Mouse (Mus musculus) cerebellum, adult 11-12 months (tissue): ENCODE data around the gene Iqce.

ENCODE experiments used
- DNase-seq: peaks from one replicate; pipeline ENCODE4 v3.0.0; 2022

Gene Iqce

DNA sequence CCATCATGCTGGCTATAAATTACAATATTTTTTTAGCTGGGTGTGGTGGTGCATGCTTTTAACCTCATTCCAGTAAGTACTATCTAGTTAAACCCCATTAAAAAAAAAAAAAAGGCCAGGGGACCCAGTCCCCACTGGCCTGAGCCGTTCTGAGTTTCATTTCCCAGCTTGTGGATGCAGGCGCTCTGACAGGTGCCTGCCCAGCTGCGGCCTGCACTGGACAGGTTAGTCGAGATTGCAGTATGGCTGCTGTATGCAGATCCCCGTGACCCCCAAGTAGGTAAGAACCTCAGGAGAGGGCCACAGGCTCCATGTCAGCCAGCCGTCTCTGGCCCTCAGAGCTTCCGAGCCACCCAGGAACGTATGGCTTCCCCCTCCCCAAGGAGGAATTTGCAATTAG lies 40.8 kb downstream of the Iqce start:
- DNase-seq = no peak

DNA sequence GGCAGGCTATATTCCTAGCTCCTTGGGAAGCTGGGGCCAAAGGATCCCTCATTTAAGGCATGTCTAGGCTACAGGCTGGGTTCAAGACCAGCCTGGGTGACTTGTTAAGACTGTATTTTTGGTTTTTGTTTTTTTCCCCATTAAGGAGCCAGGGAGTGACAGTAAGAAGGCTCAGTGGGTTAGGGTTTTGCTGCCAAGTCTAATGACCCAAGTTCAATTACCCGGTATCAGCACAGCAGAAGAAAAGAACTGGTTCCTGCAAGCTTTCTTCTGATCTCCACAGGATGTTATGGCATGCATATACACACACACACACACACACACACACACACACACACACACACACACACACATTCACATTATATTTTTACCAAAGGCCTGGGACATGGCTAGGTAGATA lies 41.8 kb downstream of the Iqce start:
- DNase-seq = no peak

DNA sequence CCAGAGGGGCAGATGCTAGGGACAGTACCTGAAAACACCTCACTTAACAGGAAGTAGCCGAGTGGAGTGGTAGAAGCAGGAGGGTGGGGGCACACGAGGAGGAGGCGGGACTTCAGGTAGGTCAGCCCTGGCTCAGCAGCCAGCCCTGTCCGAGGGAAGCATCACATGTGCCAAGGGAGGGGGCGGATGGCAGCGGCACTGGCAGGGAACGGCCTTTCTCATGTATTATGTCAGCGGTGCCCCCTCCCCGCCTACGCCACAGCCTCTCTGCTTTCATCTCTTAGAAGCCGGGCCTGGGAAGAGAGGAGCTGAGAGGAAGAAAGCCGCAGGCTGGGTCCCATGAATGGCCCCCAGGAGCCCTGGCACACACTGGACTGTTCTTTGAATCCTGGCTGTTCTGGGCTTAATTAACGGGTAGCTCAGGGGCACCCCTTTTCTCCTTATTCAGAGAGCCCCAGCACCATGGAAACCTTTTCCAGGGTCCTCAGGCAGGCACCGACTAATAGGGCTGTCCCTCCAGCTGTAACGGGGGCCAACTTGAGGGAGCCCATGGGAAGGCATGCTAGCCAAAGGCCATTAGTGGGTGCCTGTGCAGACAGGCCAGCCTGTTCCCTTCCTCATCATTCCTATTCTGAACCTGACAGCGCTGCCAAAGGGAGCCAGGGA lies 42.4 kb downstream of the Iqce start:
- peak; percentile 46 for DNase-seq

DNA sequence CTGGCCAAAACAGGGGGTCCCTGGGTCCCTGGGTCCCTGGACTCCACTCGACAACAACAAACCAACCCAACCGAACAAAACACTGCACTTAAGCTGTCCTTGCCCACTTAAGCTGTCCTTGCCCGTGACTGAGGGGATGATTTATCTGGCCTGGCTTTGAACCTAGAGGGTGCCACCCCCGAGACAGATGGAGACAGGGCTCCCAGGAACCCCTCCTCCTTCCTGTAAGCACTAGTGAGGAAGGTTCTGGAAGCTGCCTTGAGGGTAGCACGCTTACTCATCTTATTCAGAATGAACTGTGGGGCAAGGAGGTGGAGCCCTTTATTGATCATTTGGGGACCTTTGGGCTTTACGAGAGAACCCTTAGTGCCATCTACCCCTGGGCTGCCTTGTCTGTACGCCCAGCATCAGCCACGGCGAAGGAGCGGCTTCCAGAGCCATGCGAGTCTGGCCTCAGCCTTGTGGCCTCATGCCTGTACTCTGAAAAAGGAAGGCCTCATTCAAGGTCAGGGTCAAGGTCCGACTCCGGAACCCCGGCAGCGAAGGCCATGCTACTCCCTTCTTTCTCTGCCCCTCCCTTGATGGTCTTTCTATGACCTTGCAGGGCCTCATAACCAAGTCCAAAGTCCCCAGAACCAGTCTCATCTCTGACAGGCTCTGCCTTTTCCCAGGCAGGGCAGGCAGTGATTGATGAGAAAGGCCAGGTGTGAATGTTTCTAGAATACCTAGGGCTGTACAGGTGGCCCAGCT lies 47.9 kb downstream of the Iqce start:
- no peak for DNase-seq

DNA sequence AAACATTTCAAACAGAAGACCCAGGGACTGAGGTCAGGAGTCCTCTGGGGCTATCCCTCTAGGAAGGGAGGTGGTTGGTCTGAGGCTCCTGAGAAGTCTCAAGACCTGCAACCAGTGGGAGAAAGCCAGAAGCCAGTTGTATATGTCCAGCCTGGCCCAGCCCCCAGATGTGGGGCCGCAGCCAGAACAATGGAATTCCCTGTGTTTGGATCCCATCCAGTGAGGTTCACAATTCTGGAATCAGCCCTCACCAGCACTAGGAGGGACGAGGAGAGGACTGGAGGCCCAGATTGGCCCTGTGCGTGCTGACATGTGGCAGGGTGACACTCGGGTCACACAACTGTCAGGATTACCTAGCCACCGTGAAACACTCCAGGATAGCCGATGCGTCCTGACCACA lies 49.6 kb downstream of the Iqce start:
- no peak for DNase-seq

DNA sequence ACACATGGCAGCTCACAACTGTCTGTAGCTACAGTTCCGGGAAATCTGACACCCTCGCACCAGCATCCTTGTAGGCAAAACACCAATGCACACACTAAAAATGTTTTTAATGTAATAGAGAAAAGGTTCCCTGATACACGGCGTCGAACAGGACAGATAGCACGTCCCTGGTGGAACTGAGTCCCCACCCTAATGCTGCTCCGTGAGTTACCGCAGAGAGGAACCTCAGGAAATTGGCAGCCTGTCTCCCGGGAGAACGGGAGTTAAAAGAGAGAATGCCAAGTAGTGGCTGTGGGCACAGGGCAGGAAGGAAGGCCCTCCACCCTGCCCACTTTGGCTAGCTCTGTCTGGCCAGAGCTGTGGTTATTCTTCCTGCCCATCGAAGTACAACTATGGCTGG lies 50.9 kb downstream of the Iqce start:
- peak; percentile 22 for DNase-seq

DNA sequence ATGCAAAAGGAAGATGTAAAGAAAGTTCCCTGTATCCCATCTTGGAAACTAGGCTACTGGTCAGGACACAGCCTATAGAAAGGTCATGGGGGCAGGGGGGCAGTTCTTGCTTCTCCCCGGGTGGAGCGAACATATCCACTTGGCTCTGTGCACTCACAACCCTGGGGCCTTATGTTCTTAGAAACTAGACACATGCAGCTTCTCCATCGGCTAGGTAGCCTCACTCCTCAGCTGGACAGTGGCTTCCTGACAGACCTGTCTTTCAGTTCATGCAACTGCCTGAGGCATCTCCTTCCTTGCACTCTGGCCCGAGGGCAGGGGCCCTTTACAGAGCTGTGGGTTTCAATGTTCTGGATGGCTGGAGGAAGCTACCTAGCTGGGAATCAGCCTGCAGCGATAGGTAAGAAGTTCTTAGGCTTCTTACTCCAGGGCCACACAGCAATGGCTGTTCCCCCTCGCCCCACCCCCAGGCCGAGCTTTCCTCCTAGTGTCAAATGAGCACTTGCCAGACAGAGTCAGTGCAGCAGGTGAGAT lies 52.2 kb downstream of the Iqce start:
- peak; percentile 52 for DNase-seq

DNA sequence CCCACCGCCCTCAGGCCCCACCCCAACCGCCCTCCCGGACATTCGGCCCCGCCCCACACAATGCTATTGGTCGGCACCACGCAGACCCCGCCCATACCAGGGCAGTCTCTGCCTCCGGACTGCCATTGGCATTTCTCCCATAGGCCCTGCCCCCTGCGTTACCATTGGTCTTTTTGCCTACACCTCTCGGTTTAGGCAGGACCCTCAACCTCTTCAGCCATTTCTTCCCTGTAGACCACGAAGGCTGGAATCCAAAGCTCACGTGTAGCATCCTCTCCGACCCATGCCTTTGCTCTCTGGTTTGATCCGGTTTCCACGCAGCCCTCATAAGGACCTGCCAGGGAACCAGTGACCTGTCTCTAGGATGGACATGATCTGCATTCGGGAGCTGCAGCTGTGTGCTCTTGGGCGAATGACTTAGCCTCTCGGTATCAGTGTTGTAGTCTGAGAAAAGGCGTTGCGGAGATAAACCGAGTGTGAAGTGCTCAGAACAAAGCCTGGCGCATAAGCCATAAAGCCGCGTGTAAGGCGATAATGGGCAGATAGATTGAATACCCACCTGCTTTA lies 53.0 kb downstream of the Iqce start:
- DNase-seq = peak; percentile 97

DNA sequence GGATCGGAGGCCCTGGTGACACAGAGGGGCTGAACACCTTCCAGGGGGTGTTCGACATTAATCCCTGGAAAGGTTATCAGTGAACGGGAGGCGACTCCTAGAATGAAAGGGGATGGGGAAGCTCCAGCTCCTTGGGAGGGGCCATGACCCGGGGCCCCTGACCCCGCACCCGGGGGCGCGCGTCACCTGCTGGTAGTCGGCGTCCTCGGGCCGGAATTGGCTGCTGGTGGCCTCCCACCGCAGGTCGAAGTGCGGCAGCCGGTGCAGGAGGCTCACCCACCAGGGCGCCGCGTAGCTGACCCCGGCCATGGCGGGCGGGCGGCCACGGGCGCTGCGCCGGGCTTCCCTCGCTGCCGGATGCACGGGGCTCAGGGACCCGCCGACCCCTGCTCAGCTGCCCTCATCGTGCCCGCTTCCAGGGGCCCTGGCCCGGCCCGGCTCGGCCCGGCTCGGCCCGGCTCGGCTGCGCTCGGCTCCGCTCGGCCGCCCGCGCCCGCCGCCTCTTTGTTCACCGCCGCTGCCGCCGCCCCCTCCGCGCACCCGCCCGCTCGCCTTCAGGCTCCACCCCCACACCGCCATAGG lies 53.6 kb downstream of the Iqce start, which contains the start of gene Ttyh3:
Gene Ttyh3 (minus strand): TSS at position 513 of the 582 bp plus-strand sequence.
- DNase-seq = no peak

DNA sequence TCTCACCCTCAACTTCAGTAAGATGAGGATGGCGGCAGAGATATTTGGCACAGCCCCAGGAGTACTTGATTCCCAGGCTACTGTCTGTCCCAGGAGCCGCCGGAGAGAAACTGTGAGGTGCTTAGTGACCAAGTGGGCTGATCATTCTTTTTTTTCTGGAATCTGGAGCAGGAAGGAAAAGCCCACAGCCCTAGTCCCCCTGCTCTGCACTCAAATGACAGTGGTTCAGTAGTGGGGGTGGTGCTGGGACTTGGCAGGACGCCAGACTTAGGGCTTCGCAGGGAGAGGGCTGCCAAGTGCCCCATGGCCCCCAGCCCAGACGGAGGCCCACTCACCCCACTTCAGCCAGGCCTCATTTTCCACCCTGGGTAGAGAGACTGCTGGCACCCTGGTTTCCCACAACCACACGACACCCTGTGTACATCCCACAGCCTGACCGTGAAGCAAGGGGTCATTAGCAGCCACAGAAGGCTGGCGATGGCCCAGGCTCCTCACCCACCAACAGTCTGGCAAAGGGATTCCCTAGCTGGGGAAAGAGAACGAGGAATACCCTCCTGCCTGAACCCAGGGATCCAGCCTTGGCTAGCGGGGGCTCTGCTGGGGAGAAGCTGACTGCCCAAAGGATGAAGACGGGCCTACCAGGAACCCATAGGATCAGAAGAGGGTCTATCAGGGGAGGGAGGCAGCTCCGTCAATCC lies 54.2 kb downstream of the Iqce start:
- DNase-seq = peak; percentile 73

DNA sequence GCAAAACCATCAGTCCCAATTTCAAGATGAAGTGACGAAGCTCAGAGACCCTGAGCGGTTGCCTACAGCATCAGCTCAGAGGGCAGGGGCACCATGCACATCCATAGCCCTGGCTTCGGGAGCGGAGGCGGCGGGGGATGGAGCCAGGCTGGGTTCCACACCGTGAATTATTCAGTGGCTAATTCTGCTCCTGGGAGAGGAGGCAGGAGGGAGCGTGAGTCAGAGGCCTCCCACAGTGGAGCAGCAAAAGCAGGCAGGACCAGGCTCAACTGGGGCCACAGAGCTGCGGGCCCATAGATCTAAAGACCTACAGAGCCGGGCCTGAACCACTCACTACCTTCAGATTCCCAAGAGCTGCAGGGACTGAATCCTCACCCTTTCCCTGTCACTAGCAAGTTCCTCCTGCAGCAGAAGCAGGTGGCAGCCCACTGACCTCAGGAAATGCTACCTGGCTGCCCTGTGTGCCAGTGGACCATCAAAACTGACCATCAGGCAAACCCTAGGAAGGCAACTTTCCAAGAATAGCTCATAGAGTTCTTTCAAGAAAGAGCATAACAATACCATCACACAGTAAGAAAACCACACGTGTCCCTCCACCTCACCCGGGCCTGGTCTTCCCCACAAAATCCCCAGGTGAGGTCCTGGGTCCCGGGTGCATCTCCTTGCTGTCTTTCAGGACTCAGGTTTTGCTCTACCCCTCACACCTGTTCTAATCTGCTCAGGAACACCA lies 55.0 kb downstream of the Iqce start:
- DNase-seq = peak; percentile 42

DNA sequence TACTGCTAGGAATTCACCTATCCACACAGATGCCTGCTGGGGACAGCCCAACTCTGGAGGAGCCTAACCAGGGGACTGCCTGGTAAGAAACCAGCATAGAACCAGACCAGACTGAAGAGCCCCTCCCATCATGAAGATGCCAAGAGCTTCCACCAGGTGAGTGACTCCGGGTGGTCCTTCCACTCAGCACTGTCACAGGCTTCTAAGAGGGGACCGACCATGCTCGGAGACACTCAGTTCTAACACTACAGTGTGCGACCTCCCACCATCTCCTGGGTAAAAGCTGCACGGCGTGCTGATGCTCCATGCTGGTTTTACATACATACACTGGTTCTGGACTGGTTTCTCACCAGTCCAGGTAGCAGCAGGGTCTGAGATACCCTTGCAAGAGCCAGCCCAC lies 56.0 kb downstream of the Iqce start:
- no peak for DNase-seq

DNA sequence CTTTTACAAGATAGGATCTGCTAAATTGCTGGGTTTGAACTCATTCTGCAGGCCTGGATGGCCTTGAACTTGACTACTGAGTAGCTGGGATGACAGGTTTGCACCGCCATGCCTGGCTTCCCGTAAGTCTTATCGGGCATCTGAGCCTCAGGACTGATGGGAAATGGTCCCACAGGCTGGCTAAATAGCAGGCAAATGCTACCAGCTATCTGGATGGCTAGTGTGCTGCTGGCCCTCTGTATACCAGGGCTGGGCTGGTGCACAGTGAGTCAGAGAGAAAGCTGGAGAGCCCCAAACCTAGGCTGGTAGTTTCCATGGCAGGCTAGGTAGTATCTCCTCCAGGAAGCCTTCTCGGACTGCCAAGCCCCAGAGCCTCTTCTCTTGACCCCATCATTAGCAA lies 56.7 kb downstream of the Iqce start:
- no peak for DNase-seq

DNA sequence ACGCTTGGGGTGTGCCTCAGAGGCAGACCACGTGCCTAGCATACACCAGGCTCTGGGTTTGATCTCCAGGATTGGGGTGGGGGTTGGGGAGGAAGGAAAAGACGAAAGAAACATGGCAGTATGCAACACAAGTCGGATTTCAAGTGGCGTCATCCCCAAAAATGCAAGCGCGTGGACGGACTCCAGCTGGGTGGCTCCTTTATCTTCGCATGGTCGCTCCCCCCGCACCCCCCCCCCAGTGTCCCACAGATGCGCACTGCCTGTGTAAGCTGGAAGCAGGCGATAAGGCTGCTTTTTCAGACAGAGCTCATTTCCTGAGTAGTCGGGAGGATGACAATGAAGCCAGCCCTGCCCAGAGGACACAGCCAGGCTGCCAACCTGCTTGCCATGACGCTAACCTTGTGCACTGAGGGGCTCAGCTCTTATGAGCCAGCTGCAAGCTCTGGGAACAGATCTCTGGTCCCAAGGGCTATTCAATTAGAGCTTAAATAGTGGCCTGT lies 57.4 kb downstream of the Iqce start:
- DNase-seq = no peak

DNA sequence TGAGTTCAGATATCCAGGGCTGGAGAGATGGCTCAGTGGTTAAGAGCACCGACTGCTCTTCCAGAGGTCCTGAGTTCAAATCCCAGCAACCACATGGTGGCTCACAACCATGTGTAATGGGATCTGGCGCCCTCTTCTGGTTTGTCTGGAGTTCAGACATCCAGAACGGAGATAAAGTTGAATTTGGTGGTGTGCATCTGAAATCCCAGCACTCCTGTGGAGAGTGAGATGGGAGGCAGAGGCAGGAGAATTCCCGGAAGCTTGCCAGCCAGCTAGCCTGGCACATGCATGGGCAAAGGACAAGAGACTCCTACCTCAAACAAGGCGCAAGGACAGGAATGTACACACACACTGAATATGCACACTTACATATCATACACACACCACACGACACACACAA lies 57.9 kb downstream of the Iqce start:
- DNase-seq = no peak

DNA sequence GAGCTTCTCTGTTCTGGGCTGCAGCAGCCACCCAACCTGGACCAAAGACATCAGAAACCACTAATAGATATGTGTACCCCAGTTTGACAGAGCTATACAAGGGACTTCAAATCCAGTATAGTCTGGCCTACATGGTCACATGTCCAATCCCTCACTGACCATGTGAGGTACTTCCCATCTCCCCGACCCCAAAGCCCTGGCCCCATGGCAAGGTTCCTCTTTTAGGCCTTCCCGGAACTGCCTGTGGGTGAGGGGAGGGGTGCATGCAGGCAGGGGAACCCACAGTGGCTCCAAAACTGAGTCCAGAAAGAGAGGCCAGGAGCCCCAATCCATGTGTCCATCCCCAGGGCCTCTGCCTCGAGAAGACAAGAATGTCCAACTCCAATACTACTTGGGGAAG lies 60.1 kb downstream of the Iqce start:
- DNase-seq = no peak

DNA sequence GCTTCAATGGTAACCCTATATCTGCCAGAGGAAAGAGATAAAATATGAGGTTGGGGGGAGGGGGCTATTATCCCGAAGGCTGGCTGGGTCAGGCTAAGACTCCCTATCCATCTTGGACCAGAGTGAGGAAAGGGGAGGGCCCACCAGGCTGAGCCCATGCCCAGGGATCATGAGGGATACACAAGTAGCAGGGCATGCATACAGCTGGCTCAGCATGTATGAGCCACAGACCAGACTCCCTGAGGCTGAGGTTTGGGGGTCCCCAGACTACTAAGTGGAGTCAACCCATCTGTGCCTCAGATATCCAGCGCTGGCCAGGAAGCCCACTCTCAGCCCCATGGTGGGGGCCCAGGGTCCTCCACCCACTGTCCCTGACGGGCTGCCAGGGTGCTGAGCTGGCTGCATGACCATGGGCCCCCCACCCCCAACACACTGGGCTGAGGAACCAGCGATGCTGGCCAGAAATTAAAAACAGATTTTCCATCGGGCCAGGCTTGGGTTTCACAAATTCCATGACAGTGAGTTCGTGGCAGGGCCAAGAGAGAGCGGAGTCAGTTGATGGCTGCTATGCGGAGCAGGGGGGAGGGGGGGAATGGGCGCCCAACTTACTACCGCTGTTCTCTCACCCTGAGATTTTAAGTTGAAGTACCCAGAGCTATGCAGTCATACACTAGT lies 60.8 kb downstream of the Iqce start:
- DNase-seq = no peak

DNA sequence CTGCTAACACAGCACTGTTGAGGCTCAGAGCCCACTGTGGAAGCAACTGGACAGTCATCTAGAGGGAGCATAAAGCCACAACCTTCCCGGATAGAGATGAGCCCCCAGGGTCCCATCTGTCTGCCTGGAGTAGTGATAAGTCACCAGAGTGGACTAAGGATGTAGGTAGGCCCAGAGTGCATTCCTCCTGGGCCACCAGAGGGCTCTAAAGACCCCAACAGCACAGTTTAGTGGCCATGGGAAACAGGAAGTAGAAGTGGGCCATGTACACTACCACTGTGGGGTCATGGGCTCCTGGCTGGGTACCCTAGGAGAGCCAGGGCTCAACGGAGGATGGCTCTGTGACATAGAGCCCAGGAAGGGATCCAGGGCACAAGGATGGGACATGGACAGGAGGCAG lies 61.4 kb downstream of the Iqce start:
- DNase-seq = no peak

DNA sequence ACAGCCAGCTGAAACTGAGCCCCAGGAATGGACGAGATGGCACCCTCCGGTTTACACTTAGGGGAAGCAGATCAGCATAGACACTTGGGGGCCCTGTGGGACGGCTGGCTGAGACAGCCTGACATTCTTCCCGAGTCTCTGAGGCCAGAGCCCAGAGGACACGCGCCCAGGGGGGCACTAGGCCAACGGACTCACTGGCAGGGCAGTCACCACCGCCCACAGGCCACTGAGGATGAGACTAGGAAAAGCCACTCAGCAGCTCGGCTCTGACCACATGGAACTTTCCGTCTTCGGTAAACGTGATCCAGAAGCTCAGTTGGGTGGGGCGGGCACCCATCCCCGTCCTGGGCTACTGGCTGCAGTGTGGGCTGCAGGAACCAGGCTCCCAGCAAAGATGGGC lies 62.3 kb downstream of the Iqce start:
- DNase-seq = no peak

DNA sequence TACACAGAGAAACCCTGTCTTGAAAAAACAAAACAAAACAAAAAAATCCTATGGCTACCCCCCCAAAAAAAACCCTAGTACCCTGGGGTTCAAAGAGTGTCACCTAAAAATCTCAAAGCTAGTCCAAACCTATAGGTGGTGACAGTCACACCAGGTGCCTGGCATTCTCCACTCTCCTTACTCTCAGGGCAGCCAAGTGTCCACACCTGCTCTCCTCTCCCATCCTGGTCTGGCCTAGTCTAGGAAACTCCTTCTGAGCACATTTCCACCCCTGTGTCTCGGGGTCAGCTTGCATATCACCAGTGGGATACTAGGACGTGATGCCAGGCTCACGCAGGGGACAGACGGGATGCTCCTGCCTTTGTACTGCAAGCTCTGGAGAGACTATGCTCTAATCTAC lies 62.9 kb downstream of the Iqce start:
- no peak for DNase-seq

DNA sequence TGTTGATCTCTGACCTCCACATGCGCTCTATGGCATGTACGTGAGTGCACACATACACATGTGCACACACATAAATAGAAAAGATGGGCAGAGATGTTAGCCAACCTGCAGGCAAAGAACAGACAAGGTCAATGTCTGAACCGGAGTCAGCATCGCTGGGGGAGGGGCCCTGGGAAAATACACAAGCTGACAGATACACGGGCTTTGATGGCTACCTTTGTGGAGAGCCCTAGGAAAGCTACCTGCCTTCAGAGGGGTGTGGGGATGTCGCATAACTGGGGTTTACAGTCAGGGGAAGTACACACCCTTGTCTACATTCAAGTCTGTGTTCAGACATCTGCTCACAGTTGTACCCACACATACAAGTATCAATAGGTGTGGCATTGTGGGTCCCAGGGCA lies 63.7 kb downstream of the Iqce start:
- DNase-seq = no peak

DNA sequence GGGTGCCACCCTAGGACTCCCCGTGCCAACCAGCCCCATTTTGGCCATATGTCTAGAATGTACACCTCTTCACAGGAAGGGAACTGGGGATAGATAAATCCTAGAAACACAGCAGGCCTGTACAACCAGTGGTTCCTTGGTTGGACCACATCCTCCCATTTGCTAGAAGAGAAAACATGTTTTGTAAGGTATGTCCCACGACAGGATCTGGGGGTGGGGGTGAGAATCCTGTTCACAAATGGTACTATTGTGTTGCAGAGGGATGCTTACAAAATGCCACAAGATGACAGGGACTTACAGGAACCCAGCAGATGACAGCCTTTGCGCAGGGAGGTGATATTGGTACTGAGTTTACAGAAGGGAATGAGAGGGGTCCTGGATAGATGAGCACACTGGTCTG lies 64.2 kb downstream of the Iqce start:
- no peak for DNase-seq
